Mouse (Mus musculus): ENCODE data around the gene Nr1h4. TPM values are rescaled to one million over a fixed set of nuclear protein-coding genes. Genes with fewer than 3 reads are reported as not detected.
"Not testable (repeated sequence)": the region's sequence is repeated elsewhere in the genome, so short reads cannot be mapped to it uniquely, and the experiment has no call there.

Nr1h4 gene
- not detected for total RNA-seq (2021)
- long read RNA-seq, experiment 1, result 0 reads
- long read RNA-seq, experiment 2, result 0 reads

DNA sequence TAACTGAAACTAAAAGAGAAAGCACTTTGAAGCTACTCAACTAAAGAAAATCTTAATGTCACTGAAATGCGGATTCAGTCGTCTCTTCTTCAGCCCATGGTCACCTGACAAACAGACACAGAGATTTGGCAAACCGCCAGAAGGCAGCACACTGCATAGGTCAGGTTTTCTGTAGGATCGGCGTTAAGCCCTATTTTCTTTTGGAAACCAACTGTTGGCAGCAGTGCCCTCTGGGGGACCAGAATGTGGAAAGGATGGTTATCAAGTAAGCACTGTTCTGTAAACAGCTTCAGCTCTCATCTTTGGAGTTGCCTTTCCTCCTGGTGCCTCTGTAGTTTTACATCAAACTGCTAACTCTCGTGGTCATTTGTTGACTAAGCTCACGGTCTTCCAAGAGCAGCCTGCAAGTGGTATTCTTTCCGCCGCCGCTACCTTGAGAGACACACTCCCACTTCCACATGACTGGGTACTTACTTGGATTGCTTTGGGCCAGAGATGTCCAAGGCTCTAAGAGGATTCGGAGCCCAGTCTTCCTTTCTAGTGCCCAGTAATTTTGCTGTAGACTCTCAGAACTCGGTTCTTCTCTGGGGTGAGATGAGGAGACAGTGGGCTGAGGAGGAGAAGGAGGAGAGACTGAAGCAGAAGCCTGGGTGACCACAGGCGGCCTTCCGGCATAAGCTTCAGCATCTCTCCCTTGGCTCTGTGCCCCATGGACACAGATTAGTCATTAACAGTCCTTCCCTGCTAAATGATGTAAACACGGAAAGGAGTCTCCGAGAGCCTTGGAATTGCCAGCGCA lies at the start of gene Nr1h4:
TSS of gene Nr1h4 (minus strand) at position 657 of the 799 bp plus-strand sequence.
- intact Hi-C loops (cut with DNase I), result no loop called here
- no peak within 1 kb of the TSS for H3K4me3 ChIP-seq
- no peak for TF ChIP-seq CTCF (IDR thresholded peaks at IDR 0.05)

DNA sequence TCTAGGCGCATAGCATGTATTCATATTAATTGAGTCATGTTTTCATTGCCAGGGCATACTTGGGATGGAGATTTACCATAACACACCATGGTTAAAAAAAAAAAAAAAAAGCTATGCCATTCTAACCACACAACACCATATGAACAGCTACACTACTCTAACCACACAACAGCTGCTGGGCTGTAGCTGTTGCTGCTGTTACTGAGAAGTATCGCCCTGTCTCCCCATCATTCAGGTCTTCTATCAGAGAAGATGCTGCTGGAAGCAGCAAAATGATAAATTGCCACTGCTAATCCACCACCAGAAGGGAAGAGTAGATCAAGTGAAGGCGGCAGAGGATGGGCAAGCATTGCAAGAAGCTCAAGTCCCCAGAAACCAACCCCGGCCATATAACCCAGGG lies 45.4 kb upstream of the Nr1h4 start:
- no peak for DNase-seq (ENCODE audit: extremely low spot score in 1 of 2, low spot score in 2 of 2)
- Histone ChIP-seq H3K4me3 (no peak overlapping the region), H3K27ac (no peak overlapping the region)
- no peak for TF ChIP-seq CTCF (IDR thresholded peaks at IDR 0.05)
- intact Hi-C loops (cut with DNase I), result no loop called here

More for the DNA sequence above, at the start of gene Nr1h4:
- DNase-seq (ENCODE audit: extremely low spot score in 1 of 2, low spot score in 2 of 2), result no peak
- H3K27ac ChIP-seq, result no peak within 1 kb of the TSS

DNA sequence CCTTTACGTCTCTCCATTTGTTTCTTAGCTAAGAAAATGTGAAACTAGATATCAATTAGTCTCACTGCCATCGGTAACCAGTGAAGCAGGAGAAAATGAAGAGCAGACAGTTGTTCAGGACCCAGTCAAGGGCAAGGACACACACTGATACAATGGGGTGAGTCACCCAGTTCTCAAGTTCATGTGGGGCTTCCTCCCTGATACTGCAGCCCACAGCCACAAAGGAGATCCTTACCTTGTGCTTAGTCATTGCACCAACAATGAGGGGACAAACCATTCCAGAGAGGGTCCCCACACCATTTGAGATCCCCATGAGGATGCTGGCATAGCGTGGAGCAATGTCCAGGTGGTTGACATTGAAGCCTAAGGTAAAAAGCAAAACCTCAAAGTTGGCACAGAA lies 44.3 kb upstream of the Nr1h4 start:
- no peak overlapping the region for H3K27ac ChIP-seq
- no peak for DNase-seq (ENCODE audit: extremely low spot score in 1 of 2, low spot score in 2 of 2)
- no peak overlapping the region for H3K4me3 ChIP-seq
- TF ChIP-seq CTCF (IDR thresholded peaks at IDR 0.05), result no peak
- intact Hi-C loops (cut with DNase I), result no loop called here

DNA sequence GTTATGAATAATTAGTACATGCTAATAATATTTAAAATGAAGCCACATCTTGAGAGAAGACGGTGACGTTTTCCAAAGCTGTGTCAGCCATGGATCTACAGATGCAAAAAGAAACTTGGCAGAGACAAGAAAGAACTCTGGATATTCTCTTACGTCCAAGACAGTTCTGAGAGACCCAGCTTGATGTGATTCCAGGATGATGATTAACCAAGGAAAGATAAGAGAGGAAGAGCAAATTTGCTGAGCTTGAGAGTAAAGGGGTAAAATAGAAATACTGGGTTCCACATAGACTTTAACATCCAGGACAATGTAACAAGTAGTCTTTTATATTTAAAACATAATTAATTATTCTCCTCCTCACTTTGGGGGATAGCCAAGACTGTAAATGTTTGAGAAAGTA lies 40.0 kb upstream of the Nr1h4 start:
- no peak for DNase-seq (ENCODE audit: extremely low spot score in 1 of 2, low spot score in 2 of 2)
- intact Hi-C loops (cut with DNase I), result no loop called here
- no peak overlapping the region for H3K4me3 ChIP-seq
- H3K27ac ChIP-seq, result no peak overlapping the region
- no peak for TF ChIP-seq CTCF (IDR thresholded peaks at IDR 0.05)

DNA sequence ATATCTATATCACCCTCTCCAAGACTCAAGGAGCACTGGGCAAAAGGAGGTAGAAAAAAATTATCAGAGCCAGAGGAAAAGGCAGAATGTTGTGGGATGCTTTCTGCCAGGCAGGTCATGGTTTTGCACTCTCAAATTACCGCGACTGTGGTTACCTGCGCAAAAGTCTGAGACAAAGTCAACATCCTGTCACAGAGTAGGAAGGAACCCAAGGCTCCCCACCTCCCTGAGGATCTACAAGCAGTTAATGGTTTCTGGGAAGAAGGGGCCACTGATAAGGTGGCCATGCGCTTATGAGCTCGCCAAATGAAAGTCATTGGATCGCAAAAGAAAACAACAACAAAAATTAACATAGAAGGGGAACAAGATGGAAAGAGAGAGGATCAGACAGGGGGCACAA lies 39.6 kb upstream of the Nr1h4 start:
- no peak for TF ChIP-seq CTCF (IDR thresholded peaks at IDR 0.05)
- H3K4me3 ChIP-seq, result no peak overlapping the region
- intact Hi-C loops (cut with DNase I), result no loop called here
- no peak overlapping the region for H3K27ac ChIP-seq
- no peak for DNase-seq (ENCODE audit: extremely low spot score in 1 of 2, low spot score in 2 of 2)

DNA sequence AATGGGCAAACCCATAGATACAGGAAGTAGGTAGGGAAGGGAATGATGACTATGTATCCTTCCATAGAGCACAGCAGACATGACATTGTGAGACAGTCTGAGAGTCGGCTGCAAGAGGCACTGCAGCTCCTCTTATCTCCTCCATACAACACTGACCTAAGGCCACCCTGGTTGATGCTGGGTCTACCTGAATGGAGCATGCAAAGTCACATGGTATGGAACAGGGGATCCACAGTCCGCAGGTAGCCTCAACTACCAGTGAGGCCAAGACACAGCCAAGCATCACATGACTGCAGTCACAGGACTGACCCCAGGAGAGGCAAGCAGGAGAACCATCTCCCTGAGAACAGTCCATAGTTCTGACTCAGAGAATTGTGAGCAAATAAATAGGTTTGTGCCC lies 34.0 kb upstream of the Nr1h4 start:
- no peak for TF ChIP-seq CTCF (IDR thresholded peaks at IDR 0.05)
- intact Hi-C loops (cut with DNase I), result no loop called here
- no peak for DNase-seq (ENCODE audit: extremely low spot score in 1 of 2, low spot score in 2 of 2)
- Histone ChIP-seq H3K27ac (no peak overlapping the region), H3K4me3 (no peak overlapping the region)

DNA sequence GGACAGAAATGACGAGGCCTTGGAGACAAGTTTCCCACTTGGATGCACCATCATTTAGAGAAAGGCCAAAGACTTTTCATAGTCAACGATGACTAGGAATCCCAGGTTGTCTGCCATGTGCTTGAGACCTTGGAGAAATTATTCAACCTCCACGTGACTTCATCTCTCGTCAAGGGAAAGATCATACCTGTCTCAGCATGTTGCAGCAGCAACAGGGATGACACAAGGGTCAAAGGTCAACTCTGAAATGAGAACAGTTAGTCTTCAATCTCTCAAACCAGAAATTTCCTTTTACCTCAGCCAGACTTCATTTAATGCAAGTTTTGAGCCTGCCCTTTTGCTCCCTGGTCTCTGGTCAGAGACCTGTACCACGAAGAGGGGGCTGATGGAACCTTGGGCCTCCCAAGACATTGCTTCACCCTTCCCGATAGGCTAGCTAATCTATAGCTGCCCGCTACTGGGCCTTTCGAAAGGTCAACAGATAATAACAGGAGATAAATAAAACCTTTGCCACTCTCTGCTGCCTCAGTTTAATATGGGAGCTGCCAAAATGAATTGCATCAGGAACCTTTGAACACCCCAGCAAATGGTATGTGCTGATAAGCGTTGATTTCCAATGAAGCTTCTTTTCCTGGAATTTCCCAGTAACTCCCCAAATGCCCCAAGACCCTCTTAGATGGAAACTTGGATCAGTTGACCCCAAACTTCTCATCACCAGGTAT lies 32.1 kb upstream of the Nr1h4 start:
- H3K27ac ChIP-seq, result no peak overlapping the region
- TF ChIP-seq CTCF (IDR thresholded peaks at IDR 0.05), result no peak
- intact Hi-C loops (cut with DNase I), result no loop called here
- DNase-seq (ENCODE audit: extremely low spot score in 1 of 2, low spot score in 2 of 2), result no peak
- no peak overlapping the region for H3K4me3 ChIP-seq

DNA sequence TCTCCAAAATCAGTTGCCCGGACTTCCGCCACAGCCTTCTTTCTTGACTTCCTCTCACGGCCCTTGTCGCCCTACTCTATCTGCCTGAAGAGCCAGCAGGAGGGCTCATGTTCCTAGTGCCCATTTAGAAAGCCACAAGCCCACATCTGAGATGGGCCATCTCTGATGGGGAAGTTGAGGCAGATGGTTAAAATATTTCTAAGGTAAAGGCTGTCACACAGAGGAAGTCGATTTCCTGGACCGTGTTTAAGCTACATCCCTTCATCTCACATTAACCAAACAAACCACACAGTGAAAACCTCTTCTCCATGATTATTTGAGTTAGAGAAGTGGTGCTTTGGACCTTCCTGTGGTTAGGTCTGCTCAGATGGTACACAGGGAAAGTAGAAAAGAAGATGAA lies 28.7 kb upstream of the Nr1h4 start:
- no peak for TF ChIP-seq CTCF (IDR thresholded peaks at IDR 0.05)
- Histone ChIP-seq H3K4me3 (no peak overlapping the region), H3K27ac (no peak overlapping the region)
- no peak for DNase-seq (ENCODE audit: extremely low spot score in 1 of 2, low spot score in 2 of 2)
- intact Hi-C loops (cut with DNase I), result no loop called here

DNA sequence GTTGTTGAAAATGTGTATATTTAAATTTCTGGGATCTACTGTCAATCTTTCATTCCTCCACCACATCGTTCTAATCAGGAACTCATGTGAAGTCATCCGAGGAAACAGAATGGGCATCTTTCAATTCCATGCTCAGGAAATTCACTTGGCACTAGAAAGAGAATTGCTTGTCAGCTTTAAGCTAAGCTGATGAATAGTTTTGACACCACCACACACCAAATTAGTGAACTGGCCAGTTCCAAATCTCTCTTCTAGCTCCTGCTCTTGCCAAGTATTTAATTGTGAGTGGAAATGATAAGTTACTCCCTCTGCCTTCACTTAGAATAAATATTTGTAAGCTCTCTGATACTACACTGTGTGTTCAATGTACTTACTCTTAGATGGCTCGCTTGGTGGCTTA lies 26.0 kb upstream of the Nr1h4 start:
- intact Hi-C loops (cut with DNase I), result no loop called here
- H3K27ac ChIP-seq, result no peak overlapping the region
- no peak for TF ChIP-seq CTCF (IDR thresholded peaks at IDR 0.05)
- no peak for DNase-seq (ENCODE audit: extremely low spot score in 1 of 2, low spot score in 2 of 2)
- H3K4me3 ChIP-seq, result no peak overlapping the region

DNA sequence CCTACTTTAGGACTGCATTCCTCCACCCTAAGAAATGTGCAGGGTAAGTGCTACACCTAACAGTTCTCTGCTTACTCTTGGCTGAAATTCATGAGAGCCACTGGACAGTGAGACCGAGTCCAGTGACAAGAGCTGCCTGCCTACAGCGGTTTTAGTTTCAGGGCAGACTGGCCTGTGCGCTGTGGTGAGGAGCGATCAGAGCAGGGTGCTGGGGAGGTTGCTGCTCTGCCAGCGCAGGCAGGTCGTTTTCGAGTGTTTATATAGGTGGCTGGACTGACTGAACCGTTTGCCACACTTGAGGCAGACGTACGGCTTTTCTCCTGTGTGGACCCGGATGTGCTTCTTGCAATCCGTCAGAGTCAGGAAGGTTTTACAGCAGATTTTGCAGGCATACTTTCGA lies 21.5 kb upstream of the Nr1h4 start:
- intact Hi-C loops (cut with DNase I); H3K4me3 ChIP-seq; DNase-seq (ENCODE audit: extremely low spot score in 1 of 2, low spot score in 2 of 2); H3K27ac ChIP-seq: not testable (repeated sequence)

DNA sequence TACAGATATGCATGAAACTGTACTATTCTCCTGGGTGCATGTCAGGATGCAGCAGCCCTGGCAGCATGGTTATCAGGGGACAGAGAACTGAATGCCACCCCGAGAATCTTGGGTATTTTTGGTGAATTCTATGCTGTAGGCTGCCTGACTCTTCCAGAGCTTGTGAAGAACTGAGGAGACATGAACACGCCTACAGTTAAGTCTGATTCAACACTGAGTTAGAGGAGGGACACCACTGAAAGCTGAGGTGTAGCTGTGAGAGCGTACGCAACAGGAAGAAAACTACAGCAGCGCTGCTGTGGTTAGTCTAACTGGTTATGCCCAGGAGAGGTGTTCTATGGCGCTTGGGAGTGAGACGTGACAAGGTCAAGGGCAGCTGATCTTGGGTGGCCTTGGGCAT lies 20.5 kb upstream of the Nr1h4 start:
- H3K4me3 ChIP-seq; H3K27ac ChIP-seq; DNase-seq (ENCODE audit: extremely low spot score in 1 of 2, low spot score in 2 of 2); intact Hi-C loops (cut with DNase I): not testable (repeated sequence)

DNA sequence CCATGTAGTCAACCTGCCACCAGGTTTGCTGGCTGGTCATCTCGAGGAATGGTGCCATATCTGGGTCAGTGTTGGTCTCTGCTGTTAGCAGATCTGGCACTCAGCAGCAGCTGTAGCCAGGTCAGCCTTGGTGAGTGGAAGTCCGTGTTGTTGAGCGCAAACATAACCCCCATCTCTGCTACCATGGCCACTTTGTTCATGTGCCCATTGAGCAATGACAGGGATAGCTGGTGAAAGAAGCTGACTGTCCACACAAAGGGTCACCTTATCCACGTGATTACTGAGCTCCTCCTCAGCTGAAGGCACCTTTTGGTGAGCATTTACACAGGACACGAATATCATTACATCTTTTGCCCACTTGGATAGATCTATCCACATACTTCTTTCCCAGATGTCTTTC lies 19.6 kb upstream of the Nr1h4 start:
- no peak for TF ChIP-seq CTCF (IDR thresholded peaks at IDR 0.05)
- intact Hi-C loops (cut with DNase I), result no loop called here
- Histone ChIP-seq H3K27ac (no peak overlapping the region), H3K4me3 (no peak overlapping the region)
- DNase-seq (ENCODE audit: extremely low spot score in 1 of 2, low spot score in 2 of 2), result no peak

DNA sequence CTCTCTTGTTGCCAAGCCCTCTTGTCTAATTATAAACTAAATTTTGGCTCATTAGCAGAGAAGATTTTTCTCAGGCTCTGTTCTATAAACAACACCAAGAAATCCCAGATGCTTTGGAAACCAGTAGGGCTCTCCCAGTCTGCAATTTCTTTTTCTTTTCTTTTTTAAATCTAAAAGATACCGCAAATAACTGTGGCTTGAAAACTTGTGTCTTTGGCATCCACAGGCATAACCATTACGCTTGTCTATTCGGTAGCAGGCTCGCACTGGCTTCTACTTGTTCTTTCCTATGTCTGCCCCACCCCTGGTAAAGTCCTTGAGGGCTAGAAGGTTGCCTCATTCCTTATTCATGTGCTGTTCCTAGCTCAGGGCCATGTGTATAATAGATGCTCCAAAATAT lies 18.3 kb upstream of the Nr1h4 start:
- TF ChIP-seq CTCF (IDR thresholded peaks at IDR 0.05), result no peak
- intact Hi-C loops (cut with DNase I), result no loop called here
- no peak for DNase-seq (ENCODE audit: extremely low spot score in 1 of 2, low spot score in 2 of 2)
- no peak overlapping the region for H3K4me3 ChIP-seq
- no peak overlapping the region for H3K27ac ChIP-seq
